Mouse (Mus musculus) small intestine, adult 2 months (tissue): ENCODE measurements around the gene Slc4a4.

Source experiments
- CTCF ChIP-seq: fragments of 200-500 bp; IDR thresholded peaks from 2 replicates; pipeline ENCODE4 v1.5.1; 2012; ENCODE audit warnings: low read depth, mild to moderate bottlenecking, control low read depth, inconsistent platforms, low read length, moderate library complexity, mixed read lengths; ENCODE audit not compliant: insufficient replicate concordance, insufficient read length; ENCODE audit errors: extremely low read depth
- POLR2A ChIP-seq: fragments of 200-500 bp; IDR thresholded peaks from 2 replicates; pipeline ENCODE4 v1.6.1; 2012; ENCODE audit warnings: low read depth, mild to moderate bottlenecking, control low read depth, inconsistent platforms, low read length, moderate library complexity

- TF ChIP-seq POLR2A (no peak), CTCF (no peak)
Observed at GRCm38 (mm10) chr5:88903111-88903510, 16.5 kb downstream of the Slc4a4 start.
